Mouse (Mus musculus) ES-Bruce4 (cell line): ENCODE data around the gene Cpd.

ENCODE experiments used
- CTCF ChIP-seq: IDR thresholded peaks from one replicate; pipeline ENCODE4 v1.8.1; 2011; ENCODE audit warnings: low read depth, low read length
- EP300 ChIP-seq: IDR thresholded peaks from 2 replicates; pipeline ENCODE4 v1.6.1; 2011; ENCODE audit warnings: low read depth, low read length; ENCODE audit not compliant: insufficient read depth
- POLR2A ChIP-seq: IDR thresholded peaks from one replicate; pipeline ENCODE4 v1.8.1; 2011; ENCODE audit warnings: low read length; ENCODE audit not compliant: insufficient read depth

- TF ChIP-seq CTCF (peak; percentile 75), EP300 (no peak), POLR2A (no peak)
Observed at GRCm38 (mm10) chr11:76739125-76739524, 107.7 kb downstream of the Cpd start.
